Mouse (Mus musculus) lung, postnatal 4 days (tissue): Measurements from ENCODE around the gene Gm17689.

Source experiments
- DNase-seq, 2 experiments: peaks; one replicate each; pipeline ENCODE4 v3.0.0; 2021

Gm17689 gene

DNA sequence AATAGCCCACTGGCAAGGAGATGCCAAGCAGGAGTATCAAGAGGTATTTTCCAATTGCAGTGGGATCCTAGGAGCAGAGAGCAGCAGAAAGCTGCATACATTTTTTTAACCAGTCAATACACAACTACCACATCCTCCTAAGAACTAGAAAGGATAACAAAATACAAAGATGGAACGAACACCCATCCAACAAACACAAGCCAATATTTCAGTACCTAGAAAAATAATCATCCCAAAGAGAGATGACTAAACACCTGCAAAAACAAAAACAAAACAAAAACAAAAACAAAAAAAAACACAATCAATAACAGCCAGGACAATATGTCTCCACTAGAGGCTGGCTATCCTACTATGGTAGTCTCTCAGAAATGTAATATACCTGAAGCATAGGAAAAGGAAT is at the start of gene Gm17689:
Gene Gm17689, minus strand, starts transcription at position 101 of the 400 bp plus-strand sequence.
- DNase-seq, result no peak

DNA sequence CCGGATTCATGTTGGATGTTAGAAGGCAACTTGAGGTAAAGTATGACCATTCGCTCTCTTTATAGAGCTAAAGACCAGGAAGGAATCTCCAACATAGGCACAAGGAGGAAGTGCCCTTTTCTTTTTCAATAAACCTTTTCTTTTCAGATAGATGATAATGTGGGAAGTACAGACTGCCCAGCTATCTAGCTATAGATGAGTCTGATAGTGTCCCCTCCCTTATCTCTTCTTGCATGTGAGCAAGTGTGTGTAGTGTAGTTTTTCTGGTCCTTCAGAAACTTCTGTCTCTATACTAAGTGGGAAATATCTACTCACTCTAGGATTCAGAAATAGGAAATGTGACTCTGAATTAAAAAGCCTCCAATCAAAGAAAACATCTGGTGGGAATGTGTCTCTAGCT is 40.6 kb downstream of the Gm17689 start, which contains the start of gene Gm5615:
Gene Gm5615, minus strand, starts transcription at position 101 of the 400 bp plus-strand sequence.
- no peak for DNase-seq
